Mouse (Mus musculus): Measurements from ENCODE around the gene Tulp3. TPM values are rescaled to one million over a fixed set of nuclear protein-coding genes. Genes with fewer than 3 reads are reported as not detected.

Tulp3 gene
- polyA plus RNA-seq, 1 experiment: 2.4 TPM

- H3K36me3 ChIP-seq (ENCODE audit: control insufficient read depth, insufficient read depth, low read length): no peaks in the 10 kb centered on the region
- TF ChIP-seq CTCF (IDR thresholded peaks at IDR 0.05; ENCODE audit: extremely low read depth, insufficient read length, insufficient replicate concordance, low read depth, low read length) (no peak), POLR2A (IDR thresholded peaks at IDR 0.05; ENCODE audit: low read depth, low read length) (no peak)
- no peak overlapping the region for H3K4me3 ChIP-seq (ENCODE audit: low read depth, low read length)
- 52% methylated on average over 5 of the region's 5 CpGs for WGBS
- H3K4me1 ChIP-seq (ENCODE audit: control insufficient read depth, insufficient read depth, insufficient read length, low read length): no peaks in the 10 kb centered on the region; the same call in 1 of the 2 replicates
- H3K27me3 ChIP-seq (ENCODE audit: control insufficient read depth, insufficient read depth, low read length): no peaks in the 10 kb centered on the region
- no peak overlapping the region for H3K27ac ChIP-seq (ENCODE audit: insufficient read depth, low read depth, low read length)
These were observed 16.8 kb downstream of the Tulp3 start for GRCm38 (mm10) chr6:128338876-128339275.

GRCm38 (mm10) chr6:128337467-128337866 lies 18.2 kb downstream of the Tulp3 start:
- TF ChIP-seq POLR2A (IDR thresholded peaks at IDR 0.05; ENCODE audit: low read depth, low read length) (no peak), CTCF (IDR thresholded peaks at IDR 0.05; ENCODE audit: extremely low read depth, insufficient read length, insufficient replicate concordance, low read depth, low read length) (no peak)
- no peaks in the 10 kb centered on the region for H3K36me3 ChIP-seq (ENCODE audit: control insufficient read depth, insufficient read depth, low read length)
- H3K4me1 ChIP-seq (ENCODE audit: control insufficient read depth, insufficient read depth, insufficient read length, low read length): no peaks in the 10 kb centered on the region; the same call in 1 of the 2 replicates
- H3K27ac ChIP-seq (ENCODE audit: insufficient read depth, low read depth, low read length): no peak overlapping the region
- H3K4me3 ChIP-seq (ENCODE audit: low read depth, low read length): no peak overlapping the region
- 58% methylated on average over 7 of the region's 7 CpGs for WGBS
- H3K27me3 ChIP-seq (ENCODE audit: control insufficient read depth, insufficient read depth, low read length): no peaks in the 10 kb centered on the region

GRCm38 (mm10) chr6:128334397-128335124 lies 21.1 kb downstream of the Tulp3 start:
- TF ChIP-seq POLR2A (IDR thresholded peaks at IDR 0.05; ENCODE audit: low read depth, low read length) (no peak), CTCF (IDR thresholded peaks at IDR 0.05; ENCODE audit: extremely low read depth, insufficient read length, insufficient replicate concordance, low read depth, low read length) (peak; percentile 63; the same call in 1 of the 2 replicates)
- no peaks in the 10 kb centered on the region; the same call in 1 of the 2 replicates for H3K4me1 ChIP-seq (ENCODE audit: control insufficient read depth, insufficient read depth, insufficient read length, low read length)
- no peak overlapping the region for H3K27ac ChIP-seq (ENCODE audit: insufficient read depth, low read depth, low read length)
- no peak overlapping the region for H3K4me3 ChIP-seq (ENCODE audit: low read depth, low read length)
- no peaks in the 10 kb centered on the region for H3K36me3 ChIP-seq (ENCODE audit: control insufficient read depth, insufficient read depth, low read length)
- no peaks in the 10 kb centered on the region for H3K27me3 ChIP-seq (ENCODE audit: control insufficient read depth, insufficient read depth, low read length)
- 20% methylated on average over 12 of the region's 12 CpGs for WGBS

GRCm38 (mm10) chr6:128318317-128318716 lies 37.3 kb downstream of the Tulp3 start:
- Histone ChIP-seq H3K36me3 (ENCODE audit: control insufficient read depth, insufficient read depth, low read length) (peaks cover 1% of the 10 kb centered on the region; the same call in 1 of the 2 replicates), H3K27me3 (ENCODE audit: control insufficient read depth, insufficient read depth, low read length) (no peaks in the 10 kb centered on the region), H3K4me1 (ENCODE audit: control insufficient read depth, insufficient read depth, insufficient read length, low read length) (no peaks in the 10 kb centered on the region), H3K27ac (ENCODE audit: insufficient read depth, low read depth, low read length) (no peak overlapping the region), H3K4me3 (ENCODE audit: low read depth, low read length) (no peak overlapping the region)
- TF ChIP-seq CTCF (IDR thresholded peaks at IDR 0.05; ENCODE audit: extremely low read depth, insufficient read length, insufficient replicate concordance, low read depth, low read length): peak; percentile 37
- TF ChIP-seq POLR2A (IDR thresholded peaks at IDR 0.05; ENCODE audit: low read depth, low read length): no peak
- 4% methylated on average over 4 of the region's 4 CpGs for WGBS

- Histone ChIP-seq H3K4me1 (ENCODE audit: control insufficient read depth, insufficient read depth, insufficient read length, low read length) (no peaks in the 10 kb centered on the region), H3K27me3 (ENCODE audit: control insufficient read depth, insufficient read depth, low read length) (no peaks in the 10 kb centered on the region), H3K4me3 (ENCODE audit: low read depth, low read length) (no peak overlapping the region), H3K36me3 (ENCODE audit: control insufficient read depth, insufficient read depth, low read length) (no peaks in the 10 kb centered on the region), H3K27ac (ENCODE audit: insufficient read depth, low read depth, low read length) (no peak overlapping the region)
- WGBS: 79% methylated on average over 8 of the region's 8 CpGs
- TF ChIP-seq POLR2A (IDR thresholded peaks at IDR 0.05; ENCODE audit: low read depth, low read length): no peak
- no peak for TF ChIP-seq CTCF (IDR thresholded peaks at IDR 0.05; ENCODE audit: extremely low read depth, insufficient read length, insufficient replicate concordance, low read depth, low read length)
These were observed 40.1 kb downstream of the Tulp3 start for GRCm38 (mm10) chr6:128315597-128315996.

- Histone ChIP-seq H3K27me3 (ENCODE audit: control insufficient read depth, insufficient read depth, low read length) (no peaks in the 10 kb centered on the region), H3K4me3 (ENCODE audit: low read depth, low read length) (no peak overlapping the region), H3K4me1 (ENCODE audit: control insufficient read depth, insufficient read depth, insufficient read length, low read length) (no peaks in the 10 kb centered on the region), H3K27ac (ENCODE audit: insufficient read depth, low read depth, low read length) (no peak overlapping the region), H3K36me3 (ENCODE audit: control insufficient read depth, insufficient read depth, low read length) (no peaks in the 10 kb centered on the region)
- no peak for TF ChIP-seq CTCF (IDR thresholded peaks at IDR 0.05; ENCODE audit: extremely low read depth, insufficient read length, insufficient replicate concordance, low read depth, low read length)
- no peak for TF ChIP-seq POLR2A (IDR thresholded peaks at IDR 0.05; ENCODE audit: low read depth, low read length)
- WGBS: 74% methylated on average over 6 of the region's 6 CpGs
These were observed 40.9 kb downstream of the Tulp3 start for GRCm38 (mm10) chr6:128314796-128315195.

- 27% methylated on average over 4 of the region's 4 CpGs for whole genome bisulfite sequencing
- Histone ChIP-seq H3K4me3 (ENCODE audit: low read depth, low read length) (no peak overlapping the region), H3K4me1 (ENCODE audit: control insufficient read depth, insufficient read depth, insufficient read length, low read length) (no peaks in the 10 kb centered on the region), H3K27me3 (ENCODE audit: control insufficient read depth, insufficient read depth, low read length) (no peaks in the 10 kb centered on the region), H3K36me3 (ENCODE audit: control insufficient read depth, insufficient read depth, low read length) (no peaks in the 10 kb centered on the region), H3K27ac (ENCODE audit: insufficient read depth, low read depth, low read length) (no peak overlapping the region)
- TF ChIP-seq POLR2A (IDR thresholded peaks at IDR 0.05; ENCODE audit: low read depth, low read length) (no peak), CTCF (IDR thresholded peaks at IDR 0.05; ENCODE audit: extremely low read depth, insufficient read length, insufficient replicate concordance, low read depth, low read length) (peak; percentile 87; the same call in 1 of the 2 replicates)
These were observed 47.3 kb downstream of the Tulp3 start for GRCm38 (mm10) chr6:128308311-128308710.

Measured in small intestine, adult 2 months (tissue).